In the genomic region with DNA sequence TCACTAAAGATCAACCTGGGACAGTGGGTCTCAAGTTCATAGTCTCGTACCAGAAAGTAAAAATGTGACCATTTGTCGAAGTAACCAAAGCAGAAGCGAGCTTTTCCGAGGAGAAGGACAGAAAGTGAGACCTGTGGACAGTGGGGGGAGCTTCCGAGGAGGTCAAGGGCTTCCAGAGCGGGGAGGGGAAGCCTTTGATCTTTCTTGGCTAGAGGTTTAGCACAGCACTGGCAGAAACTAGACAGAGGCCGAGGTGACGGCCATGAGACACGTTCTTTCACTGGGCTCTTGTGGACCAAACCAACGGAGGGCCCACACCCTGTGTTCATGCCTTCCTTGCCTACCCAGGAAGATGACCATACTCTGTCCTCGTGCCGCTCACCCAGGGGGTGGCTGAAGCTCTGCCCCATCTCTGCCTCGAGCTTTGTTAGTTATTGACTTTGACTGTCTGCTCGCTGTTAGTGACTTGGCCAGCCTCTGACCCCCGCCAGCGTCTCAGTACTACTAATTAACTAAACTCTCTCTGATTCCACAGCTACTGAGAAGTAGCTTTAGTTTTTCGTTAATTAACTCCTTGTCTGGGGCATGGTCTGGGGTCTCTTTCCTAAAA, we compare ENCODE assay signal across 21 mouse cellular contexts. TPM values are rescaled to one million over a fixed set of nuclear protein-coding genes. Genes with fewer than 3 reads are reported as not detected.
DNase-seq lines count a peak whose midpoint lies in the region; ATAC-seq and TF ChIP-seq lines count a peak whose summit lies in the region.
"Had no signal": no experiment of that assay in that cellular context is flagged by ENCODE, and none has a peak within 500 bp of the region (broad histone marks: within the 10 kb centered on the region; RNA-seq: fewer than 3 reads in every experiment).

No protein-coding gene starts in this region.

- H3K36me3 ChIP-seq in kidney, embryonic 15.5 days: no peaks in the 10 kb centered on the region
- H3K36me3 ChIP-seq in limb, embryonic 11.5 days (ENCODE audit: control insufficient read depth, insufficient read depth, low read length): no peaks in the 10 kb centered on the region
- H3K36me3 ChIP-seq: limb, embryonic 15.5 days had no signal

- H3K9ac ChIP-seq in kidney, embryonic 15.5 days: no peak overlapping the region
- no peak overlapping the region for H3K9ac ChIP-seq in limb, embryonic 11.5 days (ENCODE audit: low read length)
- H3K9ac ChIP-seq: limb, embryonic 15.5 days had no signal

- peak; percentile 90 for ATAC-seq in kidney, embryonic 15.5 days (replicated peaks; ENCODE audit: low FRiP score)
- ATAC-seq in limb, embryonic 11.5 days (ENCODE audit: insufficient number of reproducible peaks, low FRiP score, low TSS enrichment, low read depth): no peak
- ATAC-seq: activated CD4-positive, CD25-positive, alpha-beta regulatory T cell, adult 4 months; forebrain, embryonic 14.5 days; hindbrain, embryonic 16.5 days; lung, postnatal 0 days had no signal

- no peak for TF ChIP-seq CTCF in gastrocnemius, adult 2 months (IDR thresholded peaks at IDR 0.05)

- no peak overlapping the region for H3K4me3 ChIP-seq in gastrocnemius, adult 2 months
- no peak overlapping the region for H3K4me3 ChIP-seq in kidney, embryonic 15.5 days (replicated peaks)
- no peak overlapping the region for H3K4me3 ChIP-seq in limb, embryonic 11.5 days (ENCODE audit: low read depth, low read length)
- H3K4me3 ChIP-seq: left cerebral cortex, adult 2 months; limb, embryonic 15.5 days; megakaryocyte, embryonic 14.5 days had no signal

- DNase-seq in gastrocnemius, postnatal 25 days: peak; percentile 1
- no peak for DNase-seq in gastrocnemius, adult 2 months
- peak; percentile 3 to 11 for DNase-seq in spleen, postnatal 10 days (ENCODE audit: low spot score in 2 of 2)
- DNase-seq in spleen, postnatal 14 days (ENCODE audit: low spot score in 2 of 2): no peak
- peak; percentile 34 for DNase-seq in limb, embryonic 11.5 days (ENCODE audit: low spot score)
- DNase-seq in cerebellum, adult 8-10 months: no peak
- DNase-seq in gastrocnemius, postnatal 4 days (ENCODE audit: low spot score in 2 of 2): no peak
- DNase-seq: cerebellum, adult 9-11 months; embryo, embryonic 11 days; heart, postnatal 36 days; right cerebral cortex, postnatal 14 days; thymus, adult 2 months had no signal

- no peak overlapping the region for H3K27ac ChIP-seq in gastrocnemius, adult 2 months
- H3K27ac ChIP-seq in kidney, embryonic 15.5 days: peak overlapping the region; percentile 42
- H3K27ac ChIP-seq in limb, embryonic 11.5 days (replicated peaks; ENCODE audit: low read depth, low read length): no peak overlapping the region
- H3K27ac ChIP-seq: left cerebral cortex, adult 2 months; limb, embryonic 15.5 days had no signal

- H3K4me1 ChIP-seq in kidney, embryonic 15.5 days: peaks cover 4% of the 10 kb centered on the region; the same call in 1 of the 2 replicates
- H3K4me1 ChIP-seq in limb, embryonic 11.5 days (ENCODE audit: control insufficient read depth, insufficient read depth, low read length): peaks cover 3% of the 10 kb centered on the region; the same call in 1 of the 2 replicates
- H3K4me1 ChIP-seq: limb, embryonic 15.5 days had no signal

- WGBS in kidney, embryonic 15.5 days: 59% methylated on average over 17 of the region's 17 CpGs
- whole genome bisulfite sequencing in limb, embryonic 11.5 days: 52% methylated on average over 17 of the region's 17 CpGs

- no peaks in the 10 kb centered on the region for H3K9me3 ChIP-seq in kidney, embryonic 15.5 days (replicated peaks)
- H3K9me3 ChIP-seq in limb, embryonic 11.5 days (ENCODE audit: control insufficient read depth, low read length): no peaks in the 10 kb centered on the region
- H3K9me3 ChIP-seq: limb, embryonic 15.5 days; megakaryocyte, embryonic 14.5 days had no signal

- H3K27me3 ChIP-seq in kidney, embryonic 15.5 days: no peaks in the 10 kb centered on the region
- H3K27me3 ChIP-seq in limb, embryonic 11.5 days (ENCODE audit: control insufficient read depth, insufficient read depth, low read length): no peaks in the 10 kb centered on the region
- H3K27me3 ChIP-seq: limb, embryonic 15.5 days had no signal

- H3K4me2 ChIP-seq in kidney, embryonic 15.5 days: no peak overlapping the region
- H3K4me2 ChIP-seq in limb, embryonic 11.5 days (ENCODE audit: low read depth, severe bottlenecking): no peak overlapping the region
- H3K4me2 ChIP-seq: limb, embryonic 15.5 days had no signal

- intact Hi-C loops in gastrocnemius, adult 2 months (cut with DNase I): loop anchor here (5.0 kb wide), 1 partner anchor 34 kb away; no protein-coding TSS in a partner anchor

RNA-seq across cellular contexts. Expression of a gene that starts 4.3 kb away (rescaled TPM):
- not detected for total RNA-seq in gastrocnemius, postnatal 25 days (2021)
- total RNA-seq in gastrocnemius, adult 2 months (2021): not detected
- 22.8 and 25.3 TPM in 2 replicates for polyA plus RNA-seq in kidney, embryonic 15.5 days (2015; fragmentation: Nextera tagmentation; extraction: Ambion mirVana)
- polyA plus RNA-seq in limb, embryonic 11.5 days (2014; fragmentation: Nextera tagmentation; extraction: Ambion mirVana): 1.2 TPM in 2 replicates
- total RNA-seq in gastrocnemius, postnatal 4 days (2021): under 1 TPM in 1 of 2 experiments, not detected in 1; 0.25 TPM
- total RNA-seq: gastrocnemius, adult 18-20 months had no signal

Comparison
In these comparisons a context has a peak if more than half of its experiments do, and no peak if none do; other contexts are left out.
1. DNase-seq: peak in gastrocnemius, postnatal 25 days (single experiment), spleen, postnatal 10 days (2 of 2) and limb, embryonic 11.5 days (single experiment); none in gastrocnemius, adult 2 months (single experiment), spleen, postnatal 14 days (0 of 2), cerebellum, adult 8-10 months (single experiment) and gastrocnemius, postnatal 4 days (0 of 2).